Mouse (Mus musculus) heart, postnatal 36 days (tissue): ENCODE results near the gene Kctd6. TPM values are rescaled to one million over a fixed set of nuclear protein-coding genes. Genes with fewer than 3 reads are reported as not detected.

ENCODE experiments used
- DNase-seq, 2 experiments: peaks; one replicate each; pipeline ENCODE4 v3.0.0; 2021 to 2022
- intact Hi-C: fragments of 180-260 bp; cut with DNase I; formaldehyde crosslinking; loops from one replicate; pipeline ENCODE4 v1.15.1; 2025
- total RNA-seq, 2 experiments: library from RNA; stranded (reverse); gene quantifications; 2 replicates each; pipeline ENCODE4 v1.2.3; 2021

Gene Kctd6
- total RNA-seq, 2 experiments from 2014 or later = 9.3 to 9.5 TPM

DNA sequence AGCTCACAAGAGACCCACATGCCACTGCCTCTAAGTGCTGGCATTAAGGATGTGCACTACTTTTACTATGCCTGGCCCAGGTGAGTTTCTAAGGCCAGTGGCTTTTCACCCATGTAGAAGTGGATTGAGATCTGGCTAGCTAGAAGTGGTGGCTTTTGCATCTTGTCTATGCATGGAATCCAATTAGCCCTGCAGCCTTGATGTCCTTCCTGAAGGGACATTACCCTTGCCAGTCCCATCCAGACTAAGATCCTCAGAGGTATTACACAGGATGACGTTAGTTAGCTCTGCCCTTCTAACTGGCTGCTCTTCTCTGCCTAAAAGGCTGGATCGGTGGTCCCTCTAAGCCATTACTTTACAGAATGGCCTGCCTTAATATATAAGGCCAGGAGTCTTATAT is 944 bp upstream of the Kctd6 start:
- no peak for DNase-seq
- intact Hi-C loops = no loop called here

DNA sequence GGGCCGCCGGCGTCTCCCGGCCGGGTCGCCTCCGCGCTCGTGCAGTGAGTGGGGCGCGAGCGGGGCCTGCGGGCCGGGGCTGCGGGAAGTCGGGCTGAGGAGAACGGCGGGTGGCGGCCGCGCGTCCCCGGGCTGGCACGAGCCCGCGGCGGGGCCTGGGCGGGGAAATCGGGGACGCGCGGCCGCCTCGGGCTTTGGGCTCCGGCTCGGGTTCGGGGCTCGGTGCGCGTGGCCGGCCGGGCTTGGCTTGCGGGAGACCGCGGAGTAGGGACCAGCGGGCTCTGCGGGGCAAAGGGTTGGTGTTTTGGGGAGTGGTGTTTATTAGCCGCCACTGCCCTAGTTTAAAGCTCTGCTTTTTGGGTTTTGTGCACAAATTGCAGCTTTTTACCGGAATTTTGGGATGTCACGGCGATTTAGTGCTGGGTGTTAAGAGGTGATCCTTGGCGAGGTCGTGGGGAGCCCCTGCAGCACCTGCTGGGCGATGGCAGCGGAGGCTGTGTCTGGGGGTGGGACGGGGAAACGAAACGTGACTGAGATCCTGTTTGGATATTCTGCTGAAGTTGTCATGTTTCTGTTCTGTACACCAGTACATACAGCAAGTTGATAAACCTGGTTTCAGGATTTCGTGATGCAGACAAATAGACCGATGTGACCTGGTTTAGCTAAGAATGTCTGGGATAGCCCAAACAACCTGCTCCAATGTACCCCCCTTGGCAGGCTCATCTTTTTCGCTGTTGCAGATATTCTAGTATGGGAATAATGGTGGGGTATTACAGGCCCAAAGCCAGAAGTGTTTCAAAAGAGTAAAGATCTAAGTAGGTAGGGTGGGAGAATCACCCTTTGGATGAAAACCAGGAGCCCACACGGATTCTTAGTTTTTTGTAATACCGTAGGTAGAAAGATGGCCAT is 613 bp downstream of the Kctd6 start:
- intact Hi-C loops = loop anchor here (2.0 to 5.0 kb wide), 3 partner anchors 42 to 133 kb away; partner anchors contain the start of gene Pdhb
- DNase-seq = peak in 1 of 2 experiments; percentile 74

DNA sequence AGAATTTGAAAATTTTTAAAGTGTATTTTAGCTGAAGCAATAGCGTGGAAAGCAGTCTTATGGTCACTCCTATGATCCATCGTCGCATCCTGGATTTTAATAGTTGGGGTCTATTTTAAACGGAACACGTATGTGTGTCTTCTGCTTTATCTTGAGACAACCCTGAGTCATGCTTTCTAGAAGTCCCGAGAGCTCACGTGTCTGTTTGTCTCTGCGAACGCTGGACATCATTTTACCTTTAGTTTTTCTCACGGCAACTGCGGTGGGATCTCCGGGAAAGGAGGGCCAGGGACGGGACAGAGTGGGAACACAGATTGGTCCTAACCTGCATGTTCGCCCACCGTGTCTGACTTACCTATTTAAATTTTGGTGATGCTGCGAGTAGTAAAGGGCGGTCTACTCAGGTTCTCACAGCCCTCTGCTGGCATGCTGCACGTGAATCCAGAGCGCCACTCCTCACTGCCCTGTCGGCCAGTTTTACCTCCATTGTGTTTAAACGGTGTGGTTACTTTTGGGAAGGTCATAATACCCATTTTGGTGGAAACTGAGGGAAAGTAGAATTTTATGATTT is 1.4 kb downstream of the Kctd6 start:
- intact Hi-C loops = loop anchor here (2.0 to 5.0 kb wide), 3 partner anchors 42 to 132 kb away; partner anchors contain the start of gene Pdhb

DNA sequence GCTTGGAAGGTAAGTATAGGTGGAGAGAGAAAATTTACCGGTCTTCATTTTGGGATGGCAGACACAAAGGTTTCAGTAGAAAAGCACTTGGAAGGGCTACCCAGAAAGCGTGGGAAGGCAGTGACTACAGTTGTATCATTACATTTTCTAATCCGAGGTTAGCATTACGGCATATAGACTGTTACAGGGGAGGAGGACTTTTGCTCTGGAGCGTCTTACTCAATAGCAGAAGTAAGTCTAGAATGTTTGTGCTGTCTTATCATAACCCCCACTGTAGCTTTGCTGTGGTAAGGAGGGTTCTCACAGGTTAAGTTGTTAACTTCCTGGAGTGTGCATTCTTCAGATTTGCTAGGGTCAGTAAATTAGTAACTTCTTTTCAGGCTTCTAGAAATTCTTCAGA is 2.2 kb downstream of the Kctd6 start:
- no peak for DNase-seq
- intact Hi-C loops = loop anchor here (5.0 kb wide), 2 partner anchors 124 to 131 kb away; no protein-coding TSS in a partner anchor

More for the DNA sequence above, 1.4 kb downstream of the Kctd6 start:
- no peak for DNase-seq

DNA sequence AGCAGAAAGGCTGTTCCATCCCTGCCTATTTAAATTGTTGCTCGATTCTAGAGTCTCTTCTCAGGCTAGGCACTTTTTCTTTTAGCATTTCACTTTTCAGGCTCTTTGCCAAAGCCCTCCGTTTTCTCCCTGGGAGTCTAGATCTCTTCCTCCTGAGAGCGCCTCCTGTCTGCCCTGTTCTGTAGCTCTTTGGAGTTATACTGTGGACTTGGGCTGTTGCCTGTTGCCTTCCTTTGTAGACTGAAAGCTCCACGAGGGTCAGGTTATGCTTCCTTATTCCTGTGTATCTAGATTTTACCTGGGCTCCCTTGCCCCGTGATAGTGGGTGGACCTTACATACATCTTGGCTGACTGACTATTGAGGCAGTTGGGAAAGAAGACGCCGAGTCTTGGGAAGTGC is 4.3 kb downstream of the Kctd6 start:
- no peak for DNase-seq
- intact Hi-C loops = loop anchor here (5.0 kb wide), 2 partner anchors 126 to 129 kb away; no protein-coding TSS in a partner anchor

DNA sequence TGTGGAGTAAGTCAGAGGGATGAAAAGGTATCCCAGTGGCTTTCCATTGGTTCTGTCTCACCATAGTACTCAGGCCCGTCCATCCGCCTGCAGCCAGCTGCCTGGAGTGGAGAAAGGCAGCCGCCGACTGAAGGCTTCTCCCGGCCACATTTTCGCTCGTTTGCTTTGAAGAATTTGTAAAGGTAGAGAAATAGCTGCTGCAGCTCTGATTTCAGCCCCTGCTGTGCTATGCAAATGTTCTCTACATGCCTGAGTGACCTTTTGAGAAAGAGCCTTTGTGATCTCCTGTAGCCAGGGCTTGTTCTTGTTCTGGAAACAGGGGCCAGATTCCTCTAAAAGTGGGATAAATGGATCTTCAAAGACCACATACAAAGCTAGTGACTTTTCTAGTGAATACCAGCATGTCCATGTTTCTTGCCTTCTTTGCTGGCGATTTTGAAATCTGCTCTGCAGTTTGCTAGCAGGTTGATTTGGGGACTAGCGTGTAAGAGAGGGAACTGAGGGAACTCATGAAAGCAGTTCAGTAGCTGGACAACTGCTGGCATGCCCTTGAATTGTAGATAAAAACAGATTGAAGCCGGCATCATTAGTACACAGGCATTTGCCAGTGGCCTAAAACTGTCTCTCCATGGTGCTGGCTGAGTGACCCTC is 4.9 kb downstream of the Kctd6 start:
- intact Hi-C loops = loop anchor here (5.0 kb wide), 2 partner anchors 127 to 128 kb away; no protein-coding TSS in a partner anchor

DNA sequence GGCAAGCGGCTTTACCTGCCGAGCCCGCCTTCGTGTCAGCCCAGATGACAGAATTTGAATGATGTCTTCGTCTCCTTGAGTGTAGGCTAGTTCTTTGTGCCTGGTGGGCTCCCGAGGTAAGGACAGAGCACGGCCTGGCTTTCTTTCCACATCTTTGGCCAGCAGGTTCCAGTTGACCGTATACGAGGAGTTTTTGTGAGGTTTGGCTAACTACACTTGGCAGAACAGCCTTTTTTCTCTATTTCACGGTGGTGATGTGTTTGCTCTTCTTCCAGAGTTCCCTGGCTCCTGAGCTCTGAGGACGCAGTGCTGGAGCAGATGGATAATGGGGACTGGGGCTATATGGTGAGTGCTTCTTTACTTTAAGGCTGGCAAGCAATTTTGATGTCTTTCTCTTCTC is 5.9 kb downstream of the Kctd6 start:
- DNase-seq = no peak
- intact Hi-C loops = loop anchor here (5.0 kb wide), 2 partner anchors 127 to 128 kb away; no protein-coding TSS in a partner anchor

More for the DNA sequence above, 4.9 kb downstream of the Kctd6 start:
- DNase-seq = no peak

DNA sequence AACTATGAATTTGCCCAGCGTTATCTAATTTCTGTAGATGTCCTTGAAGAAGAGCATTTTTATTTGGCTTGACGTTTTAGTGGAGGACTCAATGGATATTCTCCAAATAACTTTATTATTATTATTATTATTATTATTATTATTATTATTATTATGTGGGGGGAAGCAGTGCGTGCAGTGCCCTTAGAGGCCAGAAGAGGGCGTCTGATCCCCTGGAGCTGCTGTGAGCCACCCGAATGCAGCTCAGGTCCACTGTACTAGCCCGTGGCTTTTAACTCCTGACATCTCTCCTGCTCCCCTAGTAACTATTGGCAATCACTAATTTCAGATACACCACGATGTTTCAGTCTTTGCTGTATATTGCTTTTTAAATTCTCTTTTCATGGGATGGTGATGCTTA is 6.4 kb downstream of the Kctd6 start:
- peak in 1 of 2 experiments; percentile 21 for DNase-seq

DNA sequence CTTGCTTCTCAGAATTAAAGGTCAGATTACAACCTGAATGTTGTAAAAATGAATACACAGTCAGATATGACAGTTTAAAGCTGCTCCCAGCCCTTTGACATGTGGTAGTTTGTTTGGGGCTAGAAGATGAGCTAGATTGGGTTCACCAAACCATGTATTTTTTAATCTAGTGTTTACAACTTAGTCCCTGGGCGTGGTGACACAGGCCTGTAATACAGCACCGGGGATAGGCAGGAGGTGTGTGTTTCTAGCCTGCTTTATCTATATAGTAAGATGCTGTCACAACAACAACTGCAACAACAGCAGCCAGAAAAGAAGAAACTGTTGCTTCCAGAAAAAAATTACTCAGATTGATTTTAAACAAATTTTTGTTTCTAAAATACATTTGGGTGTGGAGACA is 7.0 kb downstream of the Kctd6 start:
- intact Hi-C loops = no loop called here

More for the DNA sequence above, 6.4 kb downstream of the Kctd6 start:
- intact Hi-C loops = no loop called here

DNA sequence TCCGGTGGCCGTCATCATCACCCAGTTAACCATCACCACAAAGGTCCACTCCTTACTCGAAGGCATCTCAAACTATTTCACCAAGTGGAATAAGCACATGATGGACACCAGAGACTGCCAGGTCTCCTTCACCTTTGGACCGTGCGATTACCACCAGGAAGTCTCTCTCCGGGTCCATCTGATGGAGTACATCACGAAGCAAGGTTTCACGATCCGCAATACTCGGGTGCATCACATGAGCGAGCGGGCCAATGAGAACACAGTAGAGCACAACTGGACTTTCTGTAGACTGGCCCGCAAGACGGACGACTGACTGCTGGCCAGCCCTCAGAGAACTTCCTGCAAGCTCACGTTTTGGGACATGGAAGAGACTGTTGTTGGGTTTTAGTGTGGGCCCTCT is 8.6 kb downstream of the Kctd6 start:
- intact Hi-C loops = no loop called here
- no peak for DNase-seq

More for the DNA sequence above, 7.0 kb downstream of the Kctd6 start:
- no peak for DNase-seq

DNA sequence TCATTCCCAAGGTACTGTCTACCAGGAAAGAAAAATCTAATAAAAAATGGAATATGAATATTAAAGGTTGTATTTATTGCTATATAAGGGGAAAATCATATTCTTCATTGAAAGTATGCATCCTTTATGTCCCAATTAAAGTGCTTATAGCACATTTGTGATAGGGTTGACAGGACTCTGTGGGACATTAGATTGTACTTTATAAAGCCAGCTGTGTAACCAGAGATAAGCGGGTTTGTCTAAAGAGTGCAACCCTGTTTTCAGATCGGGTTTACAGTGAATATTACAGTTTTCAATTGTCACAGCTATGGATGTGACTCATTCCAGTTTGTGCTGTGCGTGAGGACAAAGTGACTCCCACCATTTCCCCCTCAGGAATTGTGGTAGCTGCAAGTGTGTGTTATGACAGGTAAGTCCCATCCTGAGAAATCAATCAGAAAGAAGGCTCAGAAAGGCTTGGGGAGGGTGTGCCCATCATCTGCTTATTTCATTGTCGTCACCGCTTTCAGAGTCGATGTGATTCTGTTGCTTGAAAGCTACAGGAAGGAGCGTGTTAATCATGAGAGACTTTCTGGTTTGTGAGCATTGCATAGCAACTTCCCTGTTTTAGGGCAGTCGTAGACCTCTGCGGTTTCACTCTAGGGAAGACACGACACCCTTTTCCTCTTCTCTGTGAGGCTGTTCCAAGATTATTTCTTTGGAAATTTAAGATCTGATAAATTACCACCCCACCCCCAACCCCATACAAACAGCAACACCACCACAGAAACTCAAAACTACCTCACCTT is 9.8 kb downstream of the Kctd6 start:
- DNase-seq = no peak
- intact Hi-C loops = no loop called here

DNA sequence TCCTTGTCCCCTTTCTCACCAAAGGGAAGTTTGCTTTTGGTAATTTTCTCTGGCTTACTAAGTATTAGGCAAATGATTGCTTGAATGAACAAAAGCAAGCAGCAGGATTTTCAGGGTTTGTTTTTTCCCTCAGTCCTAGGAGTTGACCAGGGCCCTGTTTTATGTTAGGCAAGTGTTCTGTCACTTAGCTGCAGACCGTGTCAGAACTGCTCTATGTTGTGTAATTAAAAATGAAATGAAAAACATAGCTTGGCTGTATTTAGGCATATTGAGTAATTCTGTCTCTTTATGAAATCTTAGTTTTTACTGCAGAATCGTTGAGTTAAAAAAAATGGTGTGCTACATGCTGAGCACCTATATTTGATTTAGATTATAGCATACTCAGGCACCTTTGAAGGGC is 10.9 kb downstream of the Kctd6 start:
- no peak for DNase-seq
- intact Hi-C loops = no loop called here

DNA sequence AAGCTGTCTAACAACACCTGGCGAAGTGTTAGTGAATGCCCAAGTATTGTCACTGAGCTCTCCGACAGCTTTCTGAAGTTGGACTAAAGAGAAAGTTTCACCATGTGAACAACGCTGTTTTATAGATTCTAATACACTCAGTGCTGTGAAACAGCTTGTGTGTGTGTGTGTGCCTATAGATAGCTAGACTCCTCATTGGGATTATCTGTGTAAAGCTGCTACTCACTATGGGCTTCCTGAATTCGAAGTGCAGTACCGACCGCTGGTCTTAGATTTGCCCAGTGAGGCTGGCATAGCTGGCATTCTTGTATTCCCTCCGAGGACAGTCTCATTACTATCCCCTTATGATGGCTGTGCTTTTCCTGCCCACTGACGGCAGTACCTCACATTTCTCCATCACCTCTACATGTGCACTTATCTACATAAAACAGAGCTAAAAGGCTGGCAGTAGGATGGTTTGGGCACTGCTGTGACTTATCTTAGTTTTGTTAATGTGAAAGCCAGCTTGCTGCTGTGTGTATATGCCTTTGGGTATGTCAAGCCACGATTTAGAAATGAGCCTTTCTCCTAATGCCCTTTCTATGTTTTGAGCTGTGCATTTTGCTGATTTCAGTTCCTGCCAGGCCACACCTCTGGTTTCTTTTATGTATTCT is 15.6 kb downstream of the Kctd6 start:
- intact Hi-C loops = no loop called here
- no peak for DNase-seq

DNA sequence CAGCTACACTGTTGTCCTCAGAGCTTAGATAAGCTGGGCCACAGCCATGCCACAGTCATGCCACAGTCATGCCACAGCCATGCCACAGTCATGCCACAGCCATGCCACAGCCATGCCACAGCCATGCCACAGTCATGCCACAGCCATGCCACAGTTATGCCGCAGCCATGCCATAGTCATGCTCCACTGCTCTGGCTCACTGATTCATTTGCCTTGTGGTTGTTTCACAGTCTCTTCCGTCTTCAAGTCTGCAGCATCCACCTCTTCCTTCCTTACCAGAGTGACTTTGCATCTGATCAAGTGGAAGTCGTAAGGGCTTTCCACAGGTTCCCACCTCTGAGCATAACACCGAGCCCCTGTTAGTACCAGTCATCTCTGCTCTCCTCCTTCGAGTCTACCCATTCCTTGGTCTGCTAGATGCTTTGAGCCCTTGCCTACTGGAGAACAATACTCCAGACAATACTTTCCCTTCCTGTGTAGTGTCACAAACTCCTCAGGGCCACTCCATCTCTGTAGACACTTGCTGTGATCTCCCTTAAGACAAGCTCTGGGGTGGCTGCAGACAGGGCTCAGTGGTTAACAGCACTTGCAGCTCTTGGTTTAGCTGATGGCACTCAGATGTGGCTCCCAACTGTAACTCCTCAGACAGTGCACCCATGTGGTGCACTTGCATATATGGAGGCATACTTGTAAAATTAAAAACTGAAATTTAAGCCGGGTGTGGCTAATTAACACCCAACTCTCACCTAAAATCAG is 18.4 kb downstream of the Kctd6 start:
- no peak for DNase-seq
- intact Hi-C loops = no loop called here

DNA sequence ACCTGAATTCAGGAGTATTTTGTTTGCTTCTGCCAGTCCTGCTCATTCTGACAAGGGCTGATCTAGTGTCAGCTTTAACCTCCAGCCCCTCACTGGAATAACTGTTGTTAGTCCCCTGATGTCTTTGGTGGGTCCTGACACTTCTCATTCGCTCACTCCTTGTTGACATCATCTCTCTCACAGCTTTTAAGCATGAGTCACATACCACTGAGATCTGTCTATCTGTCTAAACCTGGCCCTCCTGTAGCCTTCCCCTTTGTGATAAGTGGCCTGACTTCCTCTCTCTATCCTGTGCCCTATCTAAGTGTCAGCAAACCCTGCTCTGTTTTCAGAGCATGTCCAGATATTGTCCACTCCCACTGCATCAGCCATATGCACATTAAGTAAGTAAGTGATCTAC is 19.3 kb downstream of the Kctd6 start:
- intact Hi-C loops = no loop called here
- no peak for DNase-seq

DNA sequence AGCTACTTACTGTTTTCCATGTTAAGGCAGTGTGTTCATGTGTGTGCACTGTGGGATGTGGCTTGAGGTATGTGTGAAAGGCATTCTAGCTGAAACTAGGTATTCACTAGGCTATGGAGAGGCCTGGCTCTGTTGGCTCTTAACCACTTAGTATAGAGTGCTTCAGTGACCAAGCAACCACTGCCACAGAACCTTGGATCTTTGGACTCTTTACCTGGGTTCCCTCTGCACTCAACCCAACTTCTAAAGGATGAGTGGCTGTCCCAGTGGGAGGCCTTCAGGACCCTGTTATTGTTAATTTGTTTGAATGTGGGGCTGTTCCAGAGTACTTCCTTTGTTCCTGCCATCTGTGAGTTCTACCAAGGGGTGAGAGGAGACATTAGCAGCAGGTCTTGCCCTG is 27.9 kb downstream of the Kctd6 start:
- no peak for DNase-seq
- intact Hi-C loops = loop anchor here (5.0 kb wide), 1 partner anchor 105 kb away; no protein-coding TSS in a partner anchor

DNA sequence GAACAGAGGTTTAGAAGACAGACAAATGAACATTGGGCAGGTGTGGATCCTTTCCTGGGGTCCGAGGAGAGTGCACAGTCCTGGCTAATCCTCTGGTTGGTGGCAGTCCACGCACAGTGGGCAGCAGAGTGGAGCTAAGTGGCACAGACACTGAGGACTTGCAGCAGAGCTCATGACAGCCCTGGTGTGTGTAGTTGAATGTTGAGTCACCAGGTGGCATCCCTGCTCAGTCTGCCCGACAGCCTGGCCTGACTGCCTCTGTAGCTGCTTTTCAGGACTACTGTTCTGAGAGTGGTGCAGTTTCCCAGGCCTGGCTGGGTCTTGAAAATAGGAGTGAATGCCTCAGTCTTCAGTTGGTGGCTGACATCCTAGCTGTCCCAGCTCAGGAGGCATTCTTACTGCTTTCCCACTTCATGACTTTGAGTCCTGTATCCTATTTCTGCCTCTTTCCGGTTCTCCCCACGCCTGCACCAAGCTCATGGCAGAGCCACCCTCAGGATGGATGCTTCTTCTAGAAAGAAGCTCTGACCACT is 28.5 kb downstream of the Kctd6 start:
- peak in 1 of 2 experiments; percentile 10 for DNase-seq
- intact Hi-C loops = loop anchor here (5.0 kb wide), 1 partner anchor 105 kb away; no protein-coding TSS in a partner anchor

DNA sequence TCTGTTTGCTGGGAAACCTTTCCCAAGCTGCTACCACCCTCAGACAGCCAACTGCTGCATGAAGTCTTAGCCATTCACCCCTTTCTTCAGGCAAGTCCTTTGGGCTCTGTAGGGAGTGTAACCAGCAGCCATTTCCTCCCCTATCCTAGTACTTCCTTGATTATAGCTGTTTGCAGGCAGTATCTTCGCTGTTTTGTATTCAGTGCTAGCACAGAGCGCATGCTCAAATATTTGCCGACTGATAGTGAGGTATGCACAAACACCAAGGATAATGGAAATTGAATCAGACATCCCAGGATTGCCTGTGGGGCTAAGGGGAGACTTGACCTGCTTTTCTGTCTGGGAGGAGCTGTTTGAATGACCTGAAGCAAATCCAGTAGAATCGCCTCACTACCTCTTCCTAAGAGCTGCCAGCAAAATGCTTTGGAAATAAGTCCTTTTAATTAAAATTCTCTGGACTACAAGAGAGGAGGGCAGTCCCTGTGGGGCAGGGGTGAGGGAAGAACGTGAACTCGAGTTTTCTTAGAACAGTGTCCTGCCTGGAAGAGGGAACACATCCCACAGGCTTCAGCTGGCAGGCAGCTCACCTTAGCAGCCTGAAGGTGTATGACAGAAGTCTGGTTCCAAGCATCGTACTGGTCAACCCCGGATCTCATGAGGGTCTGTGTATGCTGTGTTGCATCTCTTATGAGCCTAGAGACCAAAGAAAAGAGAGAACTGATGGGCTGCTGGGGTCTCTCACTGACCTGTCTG is 29.4 kb downstream of the Kctd6 start:
- no peak for DNase-seq

More for the DNA sequence above, 29.4 kb downstream of the Kctd6 start:
- intact Hi-C loops = loop anchor here (5.0 kb wide), 1 partner anchor 104 kb away; no protein-coding TSS in a partner anchor
